Mouse (Mus musculus) left cerebral cortex, adult 9 months (tissue): ENCODE measurements around the gene Vps33b.
A peak's percentile ranks its signal among the peaks of the same experiment; 100 is the strongest.
"Not testable (repeated sequence)": the region's sequence is repeated elsewhere in the genome, so short reads cannot be mapped to it uniquely, and the experiment has no call there.

Experiments
- DNase-seq, 2 experiments: peaks; one replicate each; pipeline ENCODE4 v3.0.0; 2022; ENCODE audit warnings: low spot score in 2 of 2

The Vps33b gene

GRCm38 (mm10) chr7:80319846-80320496, 50.5 kb downstream of the Vps33b start:
- DNase-seq: no peak

GRCm38 (mm10) chr7:80323336-80323735, 53.9 kb downstream of the Vps33b start:
- DNase-seq: no peak

DNA sequence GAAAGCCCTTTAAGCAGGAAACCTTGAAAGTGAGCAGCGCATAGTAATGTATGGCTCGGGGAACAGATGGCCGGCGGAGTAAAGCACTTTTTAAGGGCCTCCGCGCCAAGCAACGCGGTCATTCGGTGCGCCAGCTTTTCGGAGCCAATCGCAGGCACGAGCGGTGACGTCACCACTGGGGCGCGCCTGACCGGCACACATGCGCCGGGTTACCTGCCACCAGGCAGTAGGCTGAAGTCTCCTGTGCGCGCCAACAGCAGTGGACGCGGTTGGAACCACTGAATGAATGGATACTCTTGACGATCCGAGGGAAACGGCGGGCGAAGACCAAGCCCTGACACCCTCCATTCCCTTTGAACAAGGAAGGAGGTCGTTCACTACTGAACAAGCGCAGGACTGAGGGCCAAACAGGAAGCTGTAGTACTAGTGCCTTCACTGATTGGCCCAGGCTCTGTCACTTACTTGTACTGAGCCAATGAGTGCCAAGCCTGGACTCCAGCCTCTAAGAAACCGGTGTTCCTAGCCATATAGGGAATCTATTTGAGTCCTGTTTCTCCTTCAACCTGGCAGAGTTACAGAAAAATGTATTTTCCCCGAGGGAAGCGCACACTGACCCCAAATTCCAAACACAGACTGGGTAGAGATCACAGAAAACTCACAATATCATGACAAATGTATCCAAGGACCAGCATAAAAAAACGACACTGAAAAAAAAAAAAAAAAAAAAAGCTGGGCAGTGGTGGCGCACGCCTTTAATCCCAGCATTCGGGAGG, 54.8 kb downstream of the Vps33b start, which contains the start of gene Rccd1:
Gene Rccd1 (minus strand): TSS at position 412 of the 773 bp plus-strand sequence.
- DNase-seq: peak; percentile 94 to 96

DNA sequence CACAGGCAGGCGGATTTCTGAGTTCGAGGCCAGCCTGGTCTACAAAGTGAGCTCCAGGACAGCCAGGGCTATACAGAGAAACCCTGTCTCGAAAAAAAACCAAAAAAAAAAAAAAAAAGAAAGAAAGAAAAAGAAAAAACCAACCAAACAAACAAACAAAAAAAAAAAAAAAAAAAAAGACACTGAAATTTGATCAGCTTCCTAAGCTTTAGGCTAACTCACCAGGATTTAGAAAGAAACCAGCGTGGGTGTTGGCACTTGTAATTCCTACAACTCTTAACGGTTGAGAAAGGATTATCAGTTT, 55.3 kb downstream of the Vps33b start:
- DNase-seq: not testable (repeated sequence)

- DNase-seq: no peak
These were observed 55.9 kb downstream of the Vps33b start for GRCm38 (mm10) chr7:80325292-80325868.

- no peak for DNase-seq
These were observed 56.6 kb downstream of the Vps33b start for GRCm38 (mm10) chr7:80326076-80326475.

DNA sequence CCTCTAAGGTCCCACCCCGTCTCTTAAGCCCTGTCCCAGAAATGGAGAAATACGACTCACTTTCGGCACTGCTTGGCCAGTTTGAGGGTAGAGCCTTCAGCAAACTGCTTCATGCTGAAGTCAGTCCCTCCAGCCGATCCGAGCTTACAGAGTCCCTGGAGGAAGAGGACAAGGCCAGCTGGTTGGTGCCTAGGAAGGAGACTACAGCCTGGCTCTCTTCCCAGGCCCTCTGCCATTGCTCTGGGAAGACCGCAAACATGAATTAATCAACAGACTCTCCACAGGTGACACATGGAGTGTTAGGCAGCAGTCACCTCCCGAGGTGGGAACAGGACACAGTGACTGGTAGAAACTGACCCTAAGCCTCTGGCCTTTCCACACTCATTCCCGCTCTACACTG, 60.8 kb downstream of the Vps33b start:
- DNase-seq: no peak

DNA sequence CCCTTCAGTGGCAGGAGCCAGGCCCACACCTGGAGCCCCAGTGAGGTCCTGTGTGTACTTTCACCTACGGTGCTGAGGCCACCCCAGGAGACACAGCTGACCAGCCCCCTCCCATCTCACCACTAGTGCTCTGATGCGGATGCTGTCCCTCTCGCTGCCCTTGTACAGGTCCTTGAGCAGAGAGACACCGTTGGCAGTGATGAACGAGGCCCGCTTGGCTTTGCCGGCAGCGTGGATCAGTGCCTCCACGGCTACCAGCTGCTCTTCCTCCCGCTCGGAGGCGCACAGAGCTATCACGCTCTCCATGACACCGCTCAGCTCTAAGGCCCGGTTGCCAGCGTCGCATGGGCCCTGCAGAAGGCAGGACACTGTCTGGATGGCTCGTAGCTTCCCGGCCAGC, 62.0 kb downstream of the Vps33b start:
- no peak for DNase-seq

- no peak for DNase-seq
These were observed 65.4 kb downstream of the Vps33b start for GRCm38 (mm10) chr7:80334848-80335247.

DNA sequence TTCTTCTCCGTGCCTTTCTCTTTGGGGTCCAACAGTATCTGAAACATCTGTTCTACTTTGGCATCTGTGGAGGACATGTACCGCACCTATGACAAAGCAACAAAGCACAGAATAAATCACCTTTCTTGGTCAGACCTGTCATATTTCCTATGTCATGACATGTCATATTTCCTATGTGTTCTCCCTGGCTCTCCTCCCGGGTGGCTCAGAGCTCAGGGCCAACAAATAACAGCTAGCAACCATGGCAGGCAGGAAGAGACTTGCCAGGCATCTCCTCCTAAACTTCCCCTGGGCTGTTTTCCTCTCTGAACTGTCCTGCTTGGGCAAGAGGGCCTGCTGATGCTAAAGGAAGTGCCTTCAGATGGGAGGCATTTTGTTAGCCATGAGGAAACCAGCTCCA, 67.5 kb downstream of the Vps33b start:
- DNase-seq: no peak

DNA sequence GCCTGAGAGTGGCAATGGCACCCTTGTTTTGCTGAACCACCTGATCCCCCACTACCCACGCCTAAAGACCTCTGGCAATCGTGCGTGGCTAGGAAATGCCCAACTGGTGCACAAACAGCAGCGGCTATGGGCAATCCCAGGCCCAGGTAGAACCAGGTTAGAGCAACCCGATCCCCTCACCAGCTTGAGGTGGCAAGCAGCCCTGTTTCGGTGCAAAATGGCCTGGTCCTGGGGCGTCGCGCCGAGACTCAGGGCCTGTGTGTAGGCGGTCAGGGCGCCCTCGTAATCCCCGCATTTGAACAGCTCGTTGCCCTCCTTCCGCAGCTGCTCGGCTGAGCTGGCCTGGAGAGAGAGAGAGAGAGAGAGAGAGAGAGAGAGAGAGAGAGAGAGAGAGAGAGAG, 69.9 kb downstream of the Vps33b start:
- DNase-seq: no peak

GRCm38 (mm10) chr7:80339793-80340628, 70.6 kb downstream of the Vps33b start:
- DNase-seq: peak; percentile 90 to 98

- DNase-seq: peak in 1 of 2 experiments; percentile 74
These were observed 71.3 kb downstream of the Vps33b start, which contains the start of gene Unc45a for GRCm38 (mm10) chr7:80340793-80341192. Gene Unc45a (minus strand): TSS chr7:80341005.
